13 mouse cellular contexts compared by ENCODE assay signal in genomic region chr10:37240634-37241033, GRCm38 (mm10).
A peak's percentile ranks its signal among the peaks of the same experiment; 100 is the strongest.
DNase-seq lines count a peak whose midpoint lies in the region; ATAC-seq and TF ChIP-seq lines count a peak whose summit lies in the region.
"Had no signal": no experiment of that assay in that cellular context is flagged by ENCODE, and none has a peak within 500 bp of the region (broad histone marks: within the 10 kb centered on the region; RNA-seq: fewer than 3 reads in every experiment).

No protein-coding gene starts in this region.

- H3K4me2 ChIP-seq in intestine, embryonic 14.5 days (ENCODE audit: low read length), result no peak overlapping the region
- no peak overlapping the region for H3K4me2 ChIP-seq in intestine, postnatal 0 days (replicated peaks; ENCODE audit: low read depth)
- H3K4me2 ChIP-seq in embryonic facial prominence, embryonic 14.5 days (ENCODE audit: low read depth, low read length), result no peak overlapping the region
- no peak overlapping the region for H3K4me2 ChIP-seq in limb, embryonic 15.5 days
- H3K4me2 ChIP-seq: hindbrain, embryonic 14.5 days had no signal

- TF ChIP-seq CTCF in intestine, postnatal 0 days (IDR thresholded peaks at IDR 0.05; ENCODE audit: low read depth), result no peak

- H3K27me3 ChIP-seq in intestine, embryonic 14.5 days (replicated peaks; ENCODE audit: control insufficient read depth, insufficient read depth, low read length), result no peaks in the 10 kb centered on the region
- H3K27me3 ChIP-seq in intestine, postnatal 0 days (replicated peaks; ENCODE audit: control insufficient read depth, insufficient read depth, low read length), result no peaks in the 10 kb centered on the region
- H3K27me3 ChIP-seq in embryonic facial prominence, embryonic 14.5 days (replicated peaks; ENCODE audit: control insufficient read depth, insufficient read depth, low read length), result no peaks in the 10 kb centered on the region
- H3K27me3 ChIP-seq in limb, embryonic 15.5 days, result no peaks in the 10 kb centered on the region

- peak; percentile 36; the same call in 1 of the 2 replicates for ATAC-seq in intestine, embryonic 14.5 days (replicated peaks; ENCODE audit: low FRiP score, low TSS enrichment, low read depth)
- ATAC-seq in intestine, postnatal 0 days, result no peak
- ATAC-seq in embryonic facial prominence, embryonic 14.5 days (ENCODE audit: low read depth), result peak; percentile 56
- ATAC-seq in limb, embryonic 15.5 days (ENCODE audit: insufficient number of reproducible peaks, low FRiP score, low TSS enrichment, low read depth), result 0 out of 2 replicates have a peak, but pooled peaks have one; percentile 36
- ATAC-seq in erythroblast, adult 5-6 weeks (replicated peaks; ENCODE audit: low FRiP score, poor library complexity, severe bottlenecking), result no peak

- H3K9me3 ChIP-seq in intestine, embryonic 14.5 days (ENCODE audit: control insufficient read depth, low read length), result no peaks in the 10 kb centered on the region
- H3K9me3 ChIP-seq in intestine, postnatal 0 days (ENCODE audit: control insufficient read depth), result no peaks in the 10 kb centered on the region
- H3K9me3 ChIP-seq in embryonic facial prominence, embryonic 14.5 days (ENCODE audit: control insufficient read depth, low read length), result no peaks in the 10 kb centered on the region
- H3K9me3 ChIP-seq in limb, embryonic 15.5 days, result no peaks in the 10 kb centered on the region
- H3K9me3 ChIP-seq: G1E had no signal

- WGBS in intestine, embryonic 14.5 days, result 25% methylated on average over 4 of the region's 4 CpGs
- 46% methylated on average over 4 of the region's 4 CpGs for WGBS in intestine, postnatal 0 days
- WGBS in embryonic facial prominence, embryonic 14.5 days, result 27% methylated on average over 4 of the region's 4 CpGs
- 22% methylated on average over 4 of the region's 4 CpGs for whole genome bisulfite sequencing in limb, embryonic 15.5 days

- no peak overlapping the region for H3K4me3 ChIP-seq in intestine, embryonic 14.5 days (ENCODE audit: low read depth, low read length)
- H3K4me3 ChIP-seq in intestine, postnatal 0 days (ENCODE audit: low read depth, low read length), result no peak overlapping the region
- H3K4me3 ChIP-seq in embryonic facial prominence, embryonic 14.5 days (ENCODE audit: low read depth, low read length), result no peak overlapping the region
- H3K4me3 ChIP-seq in limb, embryonic 15.5 days, result no peak overlapping the region

- no peak for DNase-seq in intestine, embryonic 14.5 days (ENCODE audit: low spot score)
- DNase-seq in 3T3-L1 (ENCODE audit: low read depth, low spot score), result peak; percentile 47
- DNase-seq in embryonic facial prominence, embryonic 14.5 days (ENCODE audit: low spot score), result peak; percentile 71
- DNase-seq in urinary bladder, postnatal 14 days (ENCODE audit: low spot score), result no peak
- DNase-seq in B cell, adult 2 months, result no peak
- DNase-seq: kidney, postnatal 25 days; right cerebral cortex, adult 18-20 months; thymus, adult 2 months had no signal

- no peak overlapping the region for H3K27ac ChIP-seq in intestine, embryonic 14.5 days (ENCODE audit: low read depth)
- H3K27ac ChIP-seq in intestine, postnatal 0 days (ENCODE audit: low read depth, low read length), result no peak overlapping the region
- H3K27ac ChIP-seq in embryonic facial prominence, embryonic 14.5 days (replicated peaks; ENCODE audit: low read depth, low read length), result no peak overlapping the region
- peak overlapping the region; percentile 80; the same call in 1 of the 2 replicates for H3K27ac ChIP-seq in limb, embryonic 15.5 days
- H3K27ac ChIP-seq: hindbrain, embryonic 14.5 days had no signal

- no peaks in the 10 kb centered on the region for H3K36me3 ChIP-seq in intestine, embryonic 14.5 days (ENCODE audit: control insufficient read depth, insufficient read depth, low read length)
- H3K36me3 ChIP-seq in intestine, postnatal 0 days (ENCODE audit: control insufficient read depth, insufficient read depth), result no peaks in the 10 kb centered on the region
- H3K36me3 ChIP-seq in embryonic facial prominence, embryonic 14.5 days (ENCODE audit: control insufficient read depth, insufficient read depth, low read length), result no peaks in the 10 kb centered on the region
- no peaks in the 10 kb centered on the region for H3K36me3 ChIP-seq in limb, embryonic 15.5 days
- H3K36me3 ChIP-seq: G1E had no signal

- no peak overlapping the region for H3K9ac ChIP-seq in intestine, embryonic 14.5 days (ENCODE audit: low read length)
- no peak overlapping the region for H3K9ac ChIP-seq in intestine, postnatal 0 days (ENCODE audit: low read depth, low read length)
- H3K9ac ChIP-seq in embryonic facial prominence, embryonic 14.5 days (ENCODE audit: low read depth, low read length), result no peak overlapping the region
- no peak overlapping the region for H3K9ac ChIP-seq in limb, embryonic 15.5 days
- H3K9ac ChIP-seq: hindbrain, embryonic 14.5 days had no signal

- no peaks in the 10 kb centered on the region for H3K4me1 ChIP-seq in intestine, embryonic 14.5 days (replicated peaks; ENCODE audit: control insufficient read depth, insufficient read depth, low read length)
- H3K4me1 ChIP-seq in intestine, postnatal 0 days (replicated peaks; ENCODE audit: control insufficient read depth, insufficient read depth, low read length), result no peaks in the 10 kb centered on the region
- H3K4me1 ChIP-seq in embryonic facial prominence, embryonic 14.5 days (ENCODE audit: control insufficient read depth, insufficient read depth, low read length), result peaks cover 33% of the 10 kb centered on the region
- peaks cover 8% of the 10 kb centered on the region; the same call in 1 of the 2 replicates for H3K4me1 ChIP-seq in limb, embryonic 15.5 days

Comparison
In these comparisons a context has a peak if more than half of its experiments do, and no peak if none do; other contexts are left out.
1. ATAC-seq: peak in intestine, embryonic 14.5 days (single experiment), embryonic facial prominence, embryonic 14.5 days (single experiment) and limb, embryonic 15.5 days (single experiment); none in intestine, postnatal 0 days (single experiment) and erythroblast, adult 5-6 weeks (single experiment).
2. DNase-seq: peak in 3T3-L1 (single experiment) and embryonic facial prominence, embryonic 14.5 days (single experiment); none in intestine, embryonic 14.5 days (single experiment), urinary bladder, postnatal 14 days (single experiment) and B cell, adult 2 months (0 of 2).